Mouse (Mus musculus): Measurements from ENCODE around the gene Ceacam19. TPM values are rescaled to one million over a fixed set of nuclear protein-coding genes. Genes with fewer than 3 reads are reported as not detected.

The Ceacam19 gene
- polyA plus RNA-seq, 1 experiment from 2014 or later: not detected

DNA sequence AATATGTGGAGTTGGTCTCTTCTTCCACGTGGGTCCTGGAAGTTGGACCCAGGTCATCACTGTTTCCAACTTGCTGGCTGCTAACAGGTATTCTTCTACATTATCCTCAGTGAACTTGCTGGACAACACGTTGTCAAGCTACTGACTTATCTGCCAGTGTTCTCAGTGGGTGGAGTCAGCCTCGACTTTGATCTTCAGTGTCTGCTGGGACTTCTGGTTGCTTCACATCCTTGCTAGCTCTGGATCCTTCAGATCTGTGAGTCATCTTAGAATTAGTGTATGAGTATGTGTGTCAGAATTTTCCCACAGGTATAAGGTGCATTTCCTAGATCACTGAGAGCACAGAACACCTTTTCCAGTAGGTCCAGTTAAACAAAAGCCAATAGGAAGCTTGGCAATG is 50.9 kb downstream of the Ceacam19 start:
- H3K36me3 ChIP-seq (replicated peaks; ENCODE audit: insufficient read depth, low read length): no peaks in the 10 kb centered on the region
- no peak overlapping the region for H3K27ac ChIP-seq (ENCODE audit: low read depth)
- WGBS (ENCODE audit: insufficient replicate concordance): 32% methylated on average over 3 of the region's 3 CpGs
- no peaks in the 10 kb centered on the region for H3K9me3 ChIP-seq (ENCODE audit: low read length)
- ATAC-seq: no peak
- no peak overlapping the region for H3K4me3 ChIP-seq (ENCODE audit: low read depth, low read length)
- no peak for DNase-seq
- H3K27me3 ChIP-seq (ENCODE audit: insufficient read depth, low read length): no peaks in the 10 kb centered on the region
- H3K9ac ChIP-seq (replicated peaks): no peak overlapping the region
- no peak overlapping the region for H3K4me2 ChIP-seq (ENCODE audit: low read depth, low read length)
- peaks cover 18% of the 10 kb centered on the region for H3K4me1 ChIP-seq (ENCODE audit: insufficient read depth)
- TF ChIP-seq CTCF (IDR thresholded peaks at IDR 0.05; ENCODE audit: low read depth) (no peak), EP300 (IDR thresholded peaks at IDR 0.05; ENCODE audit: low read depth) (no peak)

DNA sequence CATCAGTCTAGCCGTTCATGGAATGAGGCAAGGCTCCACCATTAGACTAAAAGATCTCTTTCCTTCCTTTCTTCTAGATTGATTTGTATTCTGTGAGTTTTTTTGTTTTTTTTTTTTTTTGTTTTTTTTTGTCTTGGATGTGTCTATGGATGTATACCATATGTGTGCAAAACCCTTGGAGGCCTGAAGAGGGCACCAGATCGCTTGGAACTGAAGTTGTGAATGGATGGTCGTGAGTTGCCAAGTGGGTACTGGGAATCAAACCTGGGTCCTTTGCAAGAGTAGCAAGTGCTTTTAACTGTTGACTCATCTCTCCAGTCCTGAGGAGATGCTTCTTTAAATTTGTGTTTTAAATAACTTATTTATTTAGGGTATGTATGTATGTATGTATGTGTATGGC is 53.7 kb downstream of the Ceacam19 start:
- no peak for ATAC-seq
- no peak for DNase-seq

GRCm38 (mm10) chr7:19831837-19832236 is 55.9 kb downstream of the Ceacam19 start:
- Histone ChIP-seq H3K9ac (replicated peaks) (no peak overlapping the region), H3K27me3 (ENCODE audit: insufficient read depth, low read length) (no peaks in the 10 kb centered on the region), H3K27ac (ENCODE audit: low read depth) (no peak overlapping the region), H3K4me1 (ENCODE audit: insufficient read depth) (peaks cover 24% of the 10 kb centered on the region), H3K4me2 (ENCODE audit: low read depth, low read length) (no peak overlapping the region), H3K36me3 (replicated peaks; ENCODE audit: insufficient read depth, low read length) (no peaks in the 10 kb centered on the region), H3K9me3 (ENCODE audit: low read length) (no peaks in the 10 kb centered on the region), H3K4me3 (ENCODE audit: low read depth, low read length) (no peak overlapping the region)
- DNase-seq (peak; percentile 40), ATAC-seq (peak; percentile 64)
- WGBS (ENCODE audit: insufficient replicate concordance): 44% methylated on average over 9 of the region's 9 CpGs
- TF ChIP-seq CTCF (IDR thresholded peaks at IDR 0.05; ENCODE audit: low read depth) (no peak), EP300 (IDR thresholded peaks at IDR 0.05; ENCODE audit: low read depth) (no peak)

More for the DNA sequence above, 53.7 kb downstream of the Ceacam19 start:
- Histone ChIP-seq H3K36me3 (replicated peaks; ENCODE audit: insufficient read depth, low read length) (no peaks in the 10 kb centered on the region), H3K27me3 (ENCODE audit: insufficient read depth, low read length) (no peaks in the 10 kb centered on the region), H3K9ac (replicated peaks) (no peak overlapping the region), H3K27ac (ENCODE audit: low read depth) (no peak overlapping the region), H3K4me3 (ENCODE audit: low read depth, low read length) (no peak overlapping the region), H3K4me1 (ENCODE audit: insufficient read depth) (peaks cover 24% of the 10 kb centered on the region), H3K4me2 (ENCODE audit: low read depth, low read length) (no peak overlapping the region), H3K9me3 (ENCODE audit: low read length) (no peaks in the 10 kb centered on the region)
- no peak for TF ChIP-seq EP300 (IDR thresholded peaks at IDR 0.05; ENCODE audit: low read depth)
- peak; percentile 38 for TF ChIP-seq CTCF (IDR thresholded peaks at IDR 0.05; ENCODE audit: low read depth)
- WGBS (ENCODE audit: insufficient replicate concordance): 77% methylated on average over 3 of the region's 3 CpGs

GRCm38 (mm10) chr7:19830682-19831156 is 57.0 kb downstream of the Ceacam19 start:
- WGBS (ENCODE audit: insufficient replicate concordance): 15% methylated on average over 13 of the region's 13 CpGs
- Histone ChIP-seq H3K9ac (replicated peaks) (no peak overlapping the region; the same call in 1 of the 2 replicates), H3K27ac (ENCODE audit: low read depth) (peak overlapping the region; percentile 73), H3K4me2 (ENCODE audit: low read depth, low read length) (peak overlapping the region; percentile 50), H3K4me1 (ENCODE audit: insufficient read depth) (peaks cover 24% of the 10 kb centered on the region), H3K4me3 (ENCODE audit: low read depth, low read length) (no peak overlapping the region), H3K27me3 (ENCODE audit: insufficient read depth, low read length) (no peaks in the 10 kb centered on the region), H3K9me3 (ENCODE audit: low read length) (no peaks in the 10 kb centered on the region), H3K36me3 (replicated peaks; ENCODE audit: insufficient read depth, low read length) (no peaks in the 10 kb centered on the region)
- no peak for TF ChIP-seq CTCF (IDR thresholded peaks at IDR 0.05; ENCODE audit: low read depth)
- no peak for TF ChIP-seq EP300 (IDR thresholded peaks at IDR 0.05; ENCODE audit: low read depth)
- ATAC-seq (peak; percentile 86), DNase-seq (peak; percentile 85)

- H3K4me3 ChIP-seq (ENCODE audit: low read depth, low read length): no peak overlapping the region
- WGBS (ENCODE audit: insufficient replicate concordance): 77% methylated on average over 3 of the region's 3 CpGs
- H3K27me3 ChIP-seq (ENCODE audit: insufficient read depth, low read length): no peaks in the 10 kb centered on the region
- no peak overlapping the region for H3K9ac ChIP-seq (replicated peaks)
- no peak overlapping the region for H3K27ac ChIP-seq (ENCODE audit: low read depth)
- H3K4me2 ChIP-seq (ENCODE audit: low read depth, low read length): no peak overlapping the region
- ATAC-seq (no peak), DNase-seq (no peak)
- TF ChIP-seq CTCF (IDR thresholded peaks at IDR 0.05; ENCODE audit: low read depth) (no peak), EP300 (IDR thresholded peaks at IDR 0.05; ENCODE audit: low read depth) (no peak)
- H3K4me1 ChIP-seq (ENCODE audit: insufficient read depth): peaks cover 26% of the 10 kb centered on the region
- no peaks in the 10 kb centered on the region for H3K36me3 ChIP-seq (replicated peaks; ENCODE audit: insufficient read depth, low read length)
- H3K9me3 ChIP-seq (ENCODE audit: low read length): no peaks in the 10 kb centered on the region
These were observed 58.1 kb downstream of the Ceacam19 start for GRCm38 (mm10) chr7:19829694-19830093.

DNA sequence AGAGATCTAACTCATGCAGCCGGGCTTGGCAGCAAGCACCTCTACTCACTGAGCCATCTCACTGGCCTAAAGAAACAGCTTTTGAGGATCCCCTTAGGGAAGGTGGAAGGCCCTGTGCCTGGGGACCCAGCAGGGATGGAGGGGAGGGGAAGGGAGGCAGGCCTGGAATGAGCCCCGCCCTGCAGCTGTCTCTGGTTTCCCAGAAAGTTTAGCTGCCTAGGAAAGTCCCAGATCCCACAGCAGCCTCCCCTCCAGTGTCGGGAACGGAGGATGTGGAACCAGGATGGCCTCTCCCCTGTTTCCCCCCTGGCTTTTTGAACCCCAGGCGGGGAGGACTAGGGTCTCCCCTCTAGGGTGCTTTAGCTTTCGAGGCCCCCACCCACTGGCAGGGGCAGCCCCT is 61.0 kb downstream of the Ceacam19 start:
- no peak overlapping the region for H3K27ac ChIP-seq (ENCODE audit: low read depth)
- no peak overlapping the region for H3K9ac ChIP-seq (replicated peaks)
- WGBS (ENCODE audit: insufficient replicate concordance): 63% methylated on average over 6 of the region's 6 CpGs
- no peaks in the 10 kb centered on the region for H3K36me3 ChIP-seq (replicated peaks; ENCODE audit: insufficient read depth, low read length)
- no peak for TF ChIP-seq EP300 (IDR thresholded peaks at IDR 0.05; ENCODE audit: low read depth)
- no peak for TF ChIP-seq CTCF (IDR thresholded peaks at IDR 0.05; ENCODE audit: low read depth)
- no peak overlapping the region for H3K4me3 ChIP-seq (ENCODE audit: low read depth, low read length)
- ATAC-seq (no peak), DNase-seq (no peak)
- H3K4me1 ChIP-seq (ENCODE audit: insufficient read depth): peaks cover 34% of the 10 kb centered on the region
- no peaks in the 10 kb centered on the region for H3K9me3 ChIP-seq (ENCODE audit: low read length)
- H3K4me2 ChIP-seq (ENCODE audit: low read depth, low read length): no peak overlapping the region
- no peaks in the 10 kb centered on the region for H3K27me3 ChIP-seq (ENCODE audit: insufficient read depth, low read length)

Other genes with a start within 250 kb of the Ceacam19 start
- gene Clptm1, start 222.9 kb downstream of the Ceacam19 start, polyA plus RNA-seq (2015; fragmentation: Nextera tagmentation; extraction: Ambion mirVana): 40.3 and 44.4 TPM in 2 replicates
- 2,864 and 3,070 TPM in 2 replicates for gene Apoc2, start 210.0 kb downstream of the Ceacam19 start, polyA plus RNA-seq (2015; fragmentation: Nextera tagmentation; extraction: Ambion mirVana)
- gene Gm44805, start 206.5 kb downstream of the Ceacam19 start, polyA plus RNA-seq (2015; fragmentation: Nextera tagmentation; extraction: Ambion mirVana): 187 and 234 TPM in 2 replicates
- 2,808 and 2,914 TPM in 2 replicates for gene Apoc4, start 206.5 kb downstream of the Ceacam19 start, polyA plus RNA-seq (2015; fragmentation: Nextera tagmentation; extraction: Ambion mirVana)
- 5,234 and 5,457 TPM in 2 replicates for gene Apoc1, start 195.3 kb downstream of the Ceacam19 start, polyA plus RNA-seq (2015; fragmentation: Nextera tagmentation; extraction: Ambion mirVana)
- 20,006 and 20,209 TPM in 2 replicates for gene Apoe, start 188.8 kb downstream of the Ceacam19 start, polyA plus RNA-seq (2015; fragmentation: Nextera tagmentation; extraction: Ambion mirVana)
- 81.5 and 83.6 TPM in 2 replicates for gene Tomm40, start 172.5 kb downstream of the Ceacam19 start, polyA plus RNA-seq (2015; fragmentation: Nextera tagmentation; extraction: Ambion mirVana)
- gene Nectin2, start 137.5 kb downstream of the Ceacam19 start, polyA plus RNA-seq (2015; fragmentation: Nextera tagmentation; extraction: Ambion mirVana): 51.0 and 51.3 TPM in 2 replicates
- gene Bcam, start 116.9 kb downstream of the Ceacam19 start, polyA plus RNA-seq (2015; fragmentation: Nextera tagmentation; extraction: Ambion mirVana): 8.8 and 9.3 TPM in 2 replicates
- gene Cblc, start 91.2 kb downstream of the Ceacam19 start, polyA plus RNA-seq (2015; fragmentation: Nextera tagmentation; extraction: Ambion mirVana): 9.6 and 10.8 TPM in 2 replicates
- gene Bcl3, start 65.2 kb downstream of the Ceacam19 start, polyA plus RNA-seq (2015; fragmentation: Nextera tagmentation; extraction: Ambion mirVana): 5.4 and 11.2 TPM in 2 replicates
- gene Gm19345, start 36.0 kb downstream of the Ceacam19 start, polyA plus RNA-seq (2015; fragmentation: Nextera tagmentation; extraction: Ambion mirVana): 0.18 and 0.19 TPM in 2 replicates
- 0.09 TPM in 1 of 2 replicates, not detected in the other for gene Ceacam16, start 26.7 kb downstream of the Ceacam19 start, polyA plus RNA-seq (2015; fragmentation: Nextera tagmentation; extraction: Ambion mirVana)
- gene Pvr, start 33.2 kb upstream of the Ceacam19 start, polyA plus RNA-seq (2015; fragmentation: Nextera tagmentation; extraction: Ambion mirVana): 2.2 and 3.0 TPM in 2 replicates
- gene Igsf23, start 62.8 kb upstream of the Ceacam19 start, polyA plus RNA-seq (2015; fragmentation: Nextera tagmentation; extraction: Ambion mirVana): 0.69 and 0.89 TPM in 2 replicates
- gene Ceacam20, start 77.4 kb upstream of the Ceacam19 start, polyA plus RNA-seq (2015; fragmentation: Nextera tagmentation; extraction: Ambion mirVana): not detected in 2 replicates
- gene Nlrp9b, start 103.5 kb upstream of the Ceacam19 start, polyA plus RNA-seq (2015; fragmentation: Nextera tagmentation; extraction: Ambion mirVana): not detected in 2 replicates
- gene Vmn1r91, start 211.7 kb upstream of the Ceacam19 start, polyA plus RNA-seq (2015; fragmentation: Nextera tagmentation; extraction: Ambion mirVana): not detected in 2 replicates
- gene Gm16442, start 234.6 kb upstream of the Ceacam19 start, polyA plus RNA-seq (2015; fragmentation: Nextera tagmentation; extraction: Ambion mirVana): not detected in 2 replicates

Data from liver, postnatal 0 days (tissue).